Mouse (Mus musculus): Measurements from ENCODE around the gene Kcnk10. TPM values are rescaled to one million over a fixed set of nuclear protein-coding genes. Genes with fewer than 3 reads are reported as not detected.

Kcnk10 gene
- polyA plus RNA-seq, 1 experiment from 2014 or later: 40.3 TPM

DNA sequence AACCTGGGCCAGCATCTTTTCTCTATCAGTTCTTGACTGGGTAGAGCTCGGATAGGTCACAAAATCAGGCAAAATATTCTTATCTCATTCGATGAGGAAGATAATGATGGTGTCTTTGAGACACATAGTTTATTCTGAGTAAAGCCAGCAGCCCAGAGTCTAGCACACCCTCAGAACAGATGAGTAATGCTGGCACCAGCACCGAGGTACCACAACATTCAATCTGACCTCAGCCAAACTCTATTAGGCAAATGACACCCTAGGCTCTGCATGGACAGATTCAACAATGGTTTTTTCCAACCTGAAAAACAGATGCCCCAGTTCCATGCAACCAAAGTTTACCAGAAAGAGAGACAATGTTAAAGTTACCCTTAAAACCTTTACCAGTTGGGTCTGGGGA lies 108.0 kb downstream of the Kcnk10 start:
- ATAC-seq (ENCODE audit: low FRiP score): no peak

DNA sequence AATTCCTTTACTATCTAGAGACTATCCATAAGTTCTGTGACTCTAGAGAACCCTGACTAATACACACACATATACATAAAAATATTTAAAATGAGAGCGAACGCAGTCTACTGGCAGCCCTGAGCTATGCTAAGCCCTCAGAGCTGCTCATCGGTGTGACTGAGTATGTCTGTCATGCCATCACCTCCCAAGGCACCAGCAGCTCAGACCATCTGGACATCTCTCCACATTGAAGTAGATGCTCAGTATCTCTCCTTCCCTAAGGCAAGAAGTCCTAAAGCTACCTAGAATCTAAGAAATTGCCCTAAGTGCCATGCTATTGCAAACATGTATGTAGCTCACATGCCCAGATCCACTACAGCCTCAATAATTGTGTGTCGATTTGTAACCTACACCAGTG lies 110.3 kb downstream of the Kcnk10 start:
- no peak for DNase-seq (ENCODE audit: low spot score)
- no peak for ATAC-seq (ENCODE audit: low FRiP score)
- Histone ChIP-seq H3K27ac (ENCODE audit: low read depth, low read length) (no peak overlapping the region), H3K4me1 (replicated peaks; ENCODE audit: control insufficient read depth, insufficient read depth, low read length) (no peaks in the 10 kb centered on the region), H3K9me3 (ENCODE audit: control insufficient read depth, low read length) (no peaks in the 10 kb centered on the region), H3K9ac (ENCODE audit: low read depth, low read length) (no peak overlapping the region), H3K36me3 (ENCODE audit: control insufficient read depth, insufficient read depth, low read length) (no peaks in the 10 kb centered on the region), H3K27me3 (ENCODE audit: control insufficient read depth, insufficient read depth, low read length) (no peaks in the 10 kb centered on the region), H3K4me3 (ENCODE audit: low read depth, low read length) (no peak overlapping the region), H3K4me2 (replicated peaks; ENCODE audit: low read depth, low read length) (no peak overlapping the region)
- 98% methylated on average over 4 of the region's 4 CpGs for whole genome bisulfite sequencing

More for the DNA sequence above, 108.0 kb downstream of the Kcnk10 start:
- no peak for DNase-seq (ENCODE audit: low spot score)
- Histone ChIP-seq H3K27ac (ENCODE audit: low read depth, low read length) (no peak overlapping the region), H3K9me3 (ENCODE audit: control insufficient read depth, low read length) (no peaks in the 10 kb centered on the region), H3K4me1 (replicated peaks; ENCODE audit: control insufficient read depth, insufficient read depth, low read length) (no peaks in the 10 kb centered on the region), H3K9ac (ENCODE audit: low read depth, low read length) (no peak overlapping the region), H3K4me3 (ENCODE audit: low read depth, low read length) (no peak overlapping the region), H3K27me3 (ENCODE audit: control insufficient read depth, insufficient read depth, low read length) (no peaks in the 10 kb centered on the region), H3K36me3 (ENCODE audit: control insufficient read depth, insufficient read depth, low read length) (no peaks in the 10 kb centered on the region), H3K4me2 (replicated peaks; ENCODE audit: low read depth, low read length) (no peak overlapping the region)
- 83% methylated on average over 3 of the region's 3 CpGs for WGBS

DNA sequence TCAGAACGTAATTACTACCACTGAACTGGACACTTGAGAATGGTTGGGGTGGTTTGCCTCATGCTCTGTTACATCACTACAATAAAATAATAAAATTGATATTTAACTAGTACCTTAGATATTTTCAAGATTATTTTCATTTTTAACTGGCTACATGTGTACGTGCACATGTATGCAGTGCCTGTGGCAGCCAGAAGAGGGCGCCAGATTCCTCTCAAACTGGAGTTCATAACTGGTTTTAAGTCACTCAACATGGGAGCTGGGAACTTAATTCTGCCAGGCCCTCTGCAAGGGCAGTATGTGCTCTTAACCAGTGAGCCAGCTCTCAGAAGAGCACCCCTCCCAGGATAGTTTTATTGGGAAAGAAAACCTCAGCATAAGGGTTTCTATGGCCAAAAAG lies 118.2 kb downstream of the Kcnk10 start:
- ATAC-seq (ENCODE audit: low FRiP score): no peak
- no peaks in the 10 kb centered on the region for H3K4me1 ChIP-seq (replicated peaks; ENCODE audit: control insufficient read depth, insufficient read depth, low read length)
- no peak overlapping the region for H3K27ac ChIP-seq (ENCODE audit: low read depth, low read length)
- H3K27me3 ChIP-seq (ENCODE audit: control insufficient read depth, insufficient read depth, low read length): no peaks in the 10 kb centered on the region
- H3K36me3 ChIP-seq (ENCODE audit: control insufficient read depth, insufficient read depth, low read length): no peaks in the 10 kb centered on the region
- H3K9ac ChIP-seq (ENCODE audit: low read depth, low read length): no peak overlapping the region
- H3K9me3 ChIP-seq (ENCODE audit: control insufficient read depth, low read length): no peaks in the 10 kb centered on the region
- H3K4me3 ChIP-seq (ENCODE audit: low read depth, low read length): no peak overlapping the region
- 56% methylated on average over 3 of the region's 3 CpGs for WGBS
- peak; percentile 49 for DNase-seq (ENCODE audit: low spot score)
- no peak overlapping the region for H3K4me2 ChIP-seq (replicated peaks; ENCODE audit: low read depth, low read length)

DNA sequence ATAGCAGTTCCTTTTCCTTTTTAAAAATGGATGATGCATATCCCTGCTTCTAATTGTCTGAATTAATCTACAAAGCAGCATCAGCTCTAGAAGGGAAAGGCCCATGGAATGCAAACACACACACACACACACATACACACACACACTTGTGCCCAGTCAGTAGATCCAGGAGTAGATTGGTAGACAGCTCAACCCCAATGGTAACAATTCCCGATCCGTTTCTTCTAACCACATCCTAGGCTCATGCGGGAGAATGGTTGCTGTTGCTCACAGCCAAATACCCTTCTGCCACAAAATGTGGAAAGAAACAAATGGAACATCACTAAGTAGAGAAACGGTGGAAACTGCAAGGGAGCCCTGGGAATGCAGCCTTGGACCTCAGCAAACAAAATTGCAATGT lies 119.2 kb downstream of the Kcnk10 start:
- no peak overlapping the region for H3K9ac ChIP-seq (ENCODE audit: low read depth, low read length)
- H3K4me1 ChIP-seq (replicated peaks; ENCODE audit: control insufficient read depth, insufficient read depth, low read length): no peaks in the 10 kb centered on the region
- no peak for ATAC-seq (ENCODE audit: low FRiP score)
- DNase-seq (ENCODE audit: low spot score): no peak
- no peak overlapping the region for H3K4me2 ChIP-seq (replicated peaks; ENCODE audit: low read depth, low read length)
- no peaks in the 10 kb centered on the region for H3K36me3 ChIP-seq (ENCODE audit: control insufficient read depth, insufficient read depth, low read length)
- H3K27ac ChIP-seq (ENCODE audit: low read depth, low read length): no peak overlapping the region
- no peak overlapping the region for H3K4me3 ChIP-seq (ENCODE audit: low read depth, low read length)
- 95% methylated on average over 4 of the region's 4 CpGs for WGBS
- no peaks in the 10 kb centered on the region for H3K27me3 ChIP-seq (ENCODE audit: control insufficient read depth, insufficient read depth, low read length)
- H3K9me3 ChIP-seq (ENCODE audit: control insufficient read depth, low read length): no peaks in the 10 kb centered on the region

DNA sequence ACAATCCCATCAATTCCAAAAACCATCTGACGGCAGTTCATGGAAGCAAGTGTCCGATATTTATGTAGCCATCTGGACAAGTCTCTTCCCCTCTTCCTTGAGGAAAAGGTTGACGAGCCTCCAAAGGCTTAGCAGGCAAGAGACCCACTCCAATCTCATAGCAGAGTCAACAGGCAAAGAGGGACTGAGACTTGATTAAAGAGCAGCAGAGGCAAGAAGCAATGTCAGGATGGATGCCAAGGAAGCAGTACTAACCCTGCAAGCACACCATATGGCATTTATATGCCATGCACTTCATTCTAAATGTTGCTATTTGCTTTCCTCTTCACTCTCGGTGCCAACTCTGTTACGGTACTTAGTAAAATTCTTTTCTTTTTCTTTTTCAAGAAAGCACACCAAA lies 119.6 kb downstream of the Kcnk10 start:
- Histone ChIP-seq H3K27me3 (ENCODE audit: control insufficient read depth, insufficient read depth, low read length) (no peaks in the 10 kb centered on the region), H3K36me3 (ENCODE audit: control insufficient read depth, insufficient read depth, low read length) (no peaks in the 10 kb centered on the region), H3K9me3 (ENCODE audit: control insufficient read depth, low read length) (no peaks in the 10 kb centered on the region), H3K4me3 (ENCODE audit: low read depth, low read length) (no peak overlapping the region), H3K4me1 (replicated peaks; ENCODE audit: control insufficient read depth, insufficient read depth, low read length) (no peaks in the 10 kb centered on the region), H3K4me2 (replicated peaks; ENCODE audit: low read depth, low read length) (no peak overlapping the region), H3K9ac (ENCODE audit: low read depth, low read length) (no peak overlapping the region), H3K27ac (ENCODE audit: low read depth, low read length) (no peak overlapping the region)
- 94% methylated on average over 5 of the region's 5 CpGs for WGBS
- DNase-seq (ENCODE audit: low spot score) (no peak), ATAC-seq (ENCODE audit: low FRiP score) (no peak)

GRCm38 (mm10) chr12:98453161-98453560 lies 124.9 kb downstream of the Kcnk10 start:
- Histone ChIP-seq H3K4me1 (replicated peaks; ENCODE audit: control insufficient read depth, insufficient read depth, low read length) (no peaks in the 10 kb centered on the region), H3K4me3 (ENCODE audit: low read depth, low read length) (no peak overlapping the region), H3K27ac (ENCODE audit: low read depth, low read length) (no peak overlapping the region), H3K9ac (ENCODE audit: low read depth, low read length) (no peak overlapping the region), H3K27me3 (ENCODE audit: control insufficient read depth, insufficient read depth, low read length) (no peaks in the 10 kb centered on the region), H3K36me3 (ENCODE audit: control insufficient read depth, insufficient read depth, low read length) (no peaks in the 10 kb centered on the region), H3K4me2 (replicated peaks; ENCODE audit: low read depth, low read length) (no peak overlapping the region), H3K9me3 (ENCODE audit: control insufficient read depth, low read length) (no peaks in the 10 kb centered on the region)
- 86% methylated on average over 17 of the region's 17 CpGs for WGBS
- DNase-seq (ENCODE audit: low spot score) (no peak), ATAC-seq (ENCODE audit: low FRiP score) (no peak)

DNA sequence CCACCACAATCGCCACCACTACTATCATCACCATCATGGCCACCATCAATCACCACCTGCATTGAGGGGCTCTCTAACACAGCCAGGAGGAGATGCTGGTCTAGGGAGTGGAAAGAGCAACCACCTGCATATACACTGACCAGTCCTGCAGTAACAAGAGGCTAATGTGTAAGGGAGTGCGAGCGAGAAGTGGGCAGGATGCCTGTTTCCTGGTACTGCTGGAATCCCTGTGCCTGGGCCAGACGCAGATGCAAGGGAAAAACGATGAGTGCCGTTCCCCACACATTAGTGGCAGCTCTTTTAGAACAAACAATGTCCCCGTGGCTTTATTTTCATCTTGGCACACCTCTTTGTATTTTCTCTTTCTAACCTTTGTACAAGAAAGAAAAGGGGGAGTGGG lies 125.5 kb downstream of the Kcnk10 start:
- ATAC-seq (ENCODE audit: low FRiP score): no peak
- H3K9ac ChIP-seq (ENCODE audit: low read depth, low read length): no peak overlapping the region
- DNase-seq (ENCODE audit: low spot score): no peak
- no peak overlapping the region for H3K27ac ChIP-seq (ENCODE audit: low read depth, low read length)
- no peaks in the 10 kb centered on the region for H3K4me1 ChIP-seq (replicated peaks; ENCODE audit: control insufficient read depth, insufficient read depth, low read length)
- H3K36me3 ChIP-seq (ENCODE audit: control insufficient read depth, insufficient read depth, low read length): no peaks in the 10 kb centered on the region
- no peaks in the 10 kb centered on the region for H3K9me3 ChIP-seq (ENCODE audit: control insufficient read depth, low read length)
- no peak overlapping the region for H3K4me3 ChIP-seq (ENCODE audit: low read depth, low read length)
- H3K4me2 ChIP-seq (replicated peaks; ENCODE audit: low read depth, low read length): no peak overlapping the region
- H3K27me3 ChIP-seq (ENCODE audit: control insufficient read depth, insufficient read depth, low read length): no peaks in the 10 kb centered on the region
- 91% methylated on average over 7 of the region's 7 CpGs for WGBS

DNA sequence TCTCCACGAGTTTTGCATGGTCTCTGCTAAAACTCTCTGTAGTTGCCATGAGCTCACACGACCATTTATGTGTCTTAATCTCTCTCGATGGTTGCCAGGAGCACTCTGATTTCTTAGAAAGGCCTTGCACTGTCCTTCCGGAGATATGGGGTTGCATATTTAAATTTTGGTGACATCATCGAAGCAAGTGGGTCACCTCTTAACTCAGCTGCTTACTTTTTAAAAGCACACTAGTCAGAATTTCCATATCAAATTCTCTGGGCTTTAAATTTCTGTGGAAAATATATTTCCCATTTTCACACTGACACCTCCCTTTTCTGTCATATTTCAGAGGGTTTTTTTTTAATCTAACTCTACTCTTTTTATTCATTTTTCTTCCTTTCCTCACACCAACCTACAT lies 132.5 kb downstream of the Kcnk10 start:
- no peaks in the 10 kb centered on the region for H3K27me3 ChIP-seq (ENCODE audit: control insufficient read depth, insufficient read depth, low read length)
- H3K9ac ChIP-seq (ENCODE audit: low read depth, low read length): no peak overlapping the region
- H3K27ac ChIP-seq (ENCODE audit: low read depth, low read length): no peak overlapping the region
- no peaks in the 10 kb centered on the region for H3K9me3 ChIP-seq (ENCODE audit: control insufficient read depth, low read length)
- H3K4me3 ChIP-seq (ENCODE audit: low read depth, low read length): no peak overlapping the region
- H3K4me1 ChIP-seq (replicated peaks; ENCODE audit: control insufficient read depth, insufficient read depth, low read length): no peaks in the 10 kb centered on the region
- DNase-seq (ENCODE audit: low spot score) (no peak), ATAC-seq (ENCODE audit: low FRiP score) (no peak)
- 84% methylated on average over 5 of the region's 5 CpGs for WGBS
- H3K36me3 ChIP-seq (ENCODE audit: control insufficient read depth, insufficient read depth, low read length): no peaks in the 10 kb centered on the region
- no peak overlapping the region for H3K4me2 ChIP-seq (replicated peaks; ENCODE audit: low read depth, low read length)

DNA sequence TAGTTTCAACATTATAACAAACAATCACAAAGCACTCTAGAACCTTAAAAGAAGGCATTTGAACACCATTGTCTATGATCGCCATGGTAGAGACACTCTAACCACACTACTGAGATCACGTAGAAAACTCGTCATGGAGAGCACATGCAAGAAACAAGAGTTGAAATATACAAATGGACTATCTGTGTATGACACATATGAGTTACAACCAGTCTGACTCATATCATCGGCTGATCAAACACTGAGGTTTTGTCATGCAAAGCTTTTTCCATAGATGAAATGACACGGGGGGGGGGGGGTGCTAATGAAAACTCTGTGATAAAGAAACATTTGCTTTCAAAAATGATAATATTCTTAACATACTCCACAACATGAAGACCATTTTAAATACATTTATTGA lies 133.2 kb downstream of the Kcnk10 start:
- no peak for ATAC-seq (ENCODE audit: low FRiP score)
- no peak overlapping the region for H3K9ac ChIP-seq (ENCODE audit: low read depth, low read length)
- no peak overlapping the region for H3K27ac ChIP-seq (ENCODE audit: low read depth, low read length)
- 90% methylated on average over 5 of the region's 5 CpGs for WGBS
- H3K27me3 ChIP-seq (ENCODE audit: control insufficient read depth, insufficient read depth, low read length): no peaks in the 10 kb centered on the region
- H3K4me2 ChIP-seq (replicated peaks; ENCODE audit: low read depth, low read length): no peak overlapping the region
- H3K9me3 ChIP-seq (ENCODE audit: control insufficient read depth, low read length): no peaks in the 10 kb centered on the region
- no peak for DNase-seq (ENCODE audit: low spot score)
- no peaks in the 10 kb centered on the region for H3K4me1 ChIP-seq (replicated peaks; ENCODE audit: control insufficient read depth, insufficient read depth, low read length)
- H3K36me3 ChIP-seq (ENCODE audit: control insufficient read depth, insufficient read depth, low read length): no peaks in the 10 kb centered on the region
- no peak overlapping the region for H3K4me3 ChIP-seq (ENCODE audit: low read depth, low read length)

All from hindbrain, embryonic 11.5 days (tissue).